Mouse (Mus musculus): ENCODE measurements around the gene Npas4. TPM values are rescaled to one million over a fixed set of nuclear protein-coding genes. Genes with fewer than 3 reads are reported as not detected.
"Not testable (repeated sequence)": the region's sequence is repeated elsewhere in the genome, so short reads cannot be mapped to it uniquely, and the experiment has no call there.

Npas4 gene
- polyA plus RNA-seq, 1 experiment from 2014 or later, result 0.04 TPM

GRCm38 (mm10) chr19:4981767-4982166, 8.3 kb downstream of the Npas4 start:
- H3K4me1 ChIP-seq (ENCODE audit: control insufficient read depth, insufficient read depth, low read length), result no peaks in the 10 kb centered on the region
- H3K36me3 ChIP-seq (ENCODE audit: control insufficient read depth, insufficient read depth, low read length), result no peaks in the 10 kb centered on the region
- DNase-seq (ENCODE audit: low spot score, missing footprints) (peak; percentile 89), ATAC-seq (ENCODE audit: low FRiP score) (no peak)
- H3K4me3 ChIP-seq (ENCODE audit: low read depth, low read length), result no peak overlapping the region
- peaks cover 8% of the 10 kb centered on the region for H3K27me3 ChIP-seq (ENCODE audit: control insufficient read depth, insufficient read depth, low read length)
- no peak overlapping the region for H3K27ac ChIP-seq (ENCODE audit: low read depth, low read length)
- no peak overlapping the region for H3K9ac ChIP-seq (ENCODE audit: low read length)
- no peak overlapping the region for H3K4me2 ChIP-seq
- H3K9me3 ChIP-seq (ENCODE audit: control insufficient read depth, low read length), result no peaks in the 10 kb centered on the region

GRCm38 (mm10) chr19:4968236-4968635, 21.9 kb downstream of the Npas4 start:
- Histone ChIP-seq H3K4me1 (ENCODE audit: control insufficient read depth, insufficient read depth, low read length) (peaks cover under 1% of the 10 kb centered on the region; the same call in 1 of the 2 replicates), H3K4me2 (no peak overlapping the region), H3K4me3 (ENCODE audit: low read depth, low read length) (no peak overlapping the region), H3K9ac (ENCODE audit: low read length) (no peak overlapping the region), H3K36me3 (ENCODE audit: control insufficient read depth, insufficient read depth, low read length) (peaks cover 11% of the 10 kb centered on the region), H3K27me3 (ENCODE audit: control insufficient read depth, insufficient read depth, low read length) (no peaks in the 10 kb centered on the region), H3K27ac (ENCODE audit: low read depth, low read length) (no peak overlapping the region), H3K9me3 (ENCODE audit: control insufficient read depth, low read length) (no peaks in the 10 kb centered on the region)
- 90% methylated on average over 2 of the region's 2 CpGs for WGBS
- ATAC-seq (ENCODE audit: low FRiP score), result no peak
- DNase-seq (ENCODE audit: low spot score, missing footprints), result no peak

- WGBS, result under 1% methylated on average over 34 of the region's 34 CpGs
- peak; percentile 97 for ATAC-seq (ENCODE audit: low FRiP score)
Measured at GRCm38 (mm10) chr19:4961928-4962601, 28.1 kb downstream of the Npas4 start, which contains the start of gene Mrpl11. Gene Mrpl11, plus strand, starts transcription at chr19:4962147.

GRCm38 (mm10) chr19:4948641-4949040, 41.5 kb downstream of the Npas4 start:
- not testable (repeated sequence) for H3K27me3 ChIP-seq (ENCODE audit: control insufficient read depth, insufficient read depth, low read length); H3K4me3 ChIP-seq (ENCODE audit: low read depth, low read length); H3K9ac ChIP-seq (ENCODE audit: low read length); H3K36me3 ChIP-seq (ENCODE audit: control insufficient read depth, insufficient read depth, low read length); H3K4me2 ChIP-seq; H3K27ac ChIP-seq (ENCODE audit: low read depth, low read length); H3K4me1 ChIP-seq (ENCODE audit: control insufficient read depth, insufficient read depth, low read length); H3K9me3 ChIP-seq (ENCODE audit: control insufficient read depth, low read length); ATAC-seq (ENCODE audit: low FRiP score); DNase-seq (ENCODE audit: low spot score, missing footprints)
- WGBS, result 85% methylated on average over 9 of the region's 9 CpGs

More at GRCm38 (mm10) chr19:4961928-4962601, 28.1 kb downstream of the Npas4 start, which contains the start of gene Mrpl11:
- peak within 1 kb of the TSS; percentile 90 for H3K9ac ChIP-seq (ENCODE audit: low read length)
- no peaks in the 10 kb centered on the region for H3K9me3 ChIP-seq (ENCODE audit: control insufficient read depth, low read length)
- peak within 1 kb of the TSS; percentile 69 for H3K4me2 ChIP-seq
- DNase-seq (ENCODE audit: low spot score, missing footprints), result peak; percentile 99
- H3K27ac ChIP-seq (ENCODE audit: low read depth, low read length), result peak within 1 kb of the TSS; percentile 52
- no peaks in the 10 kb centered on the region for H3K27me3 ChIP-seq (ENCODE audit: control insufficient read depth, insufficient read depth, low read length)
- H3K36me3 ChIP-seq (ENCODE audit: control insufficient read depth, insufficient read depth, low read length), result peaks cover 11% of the 10 kb centered on the region
- H3K4me1 ChIP-seq (ENCODE audit: control insufficient read depth, insufficient read depth, low read length), result peaks cover 6% of the 10 kb centered on the region
- peak within 1 kb of the TSS; percentile 93 for H3K4me3 ChIP-seq (ENCODE audit: low read depth, low read length)

- no peak overlapping the region for H3K27ac ChIP-seq (ENCODE audit: low read depth, low read length)
- no peak for DNase-seq (ENCODE audit: low spot score, missing footprints)
- H3K27me3 ChIP-seq (ENCODE audit: control insufficient read depth, insufficient read depth, low read length), result peaks cover 8% of the 10 kb centered on the region; the same call in 1 of the 2 replicates
- H3K9me3 ChIP-seq (ENCODE audit: control insufficient read depth, low read length), result no peaks in the 10 kb centered on the region
- WGBS, result 42% methylated on average over 6 of the region's 6 CpGs
- no peak for ATAC-seq (ENCODE audit: low FRiP score)
- no peak overlapping the region for H3K9ac ChIP-seq (ENCODE audit: low read length)
- H3K4me1 ChIP-seq (ENCODE audit: control insufficient read depth, insufficient read depth, low read length), result peaks cover 4% of the 10 kb centered on the region; the same call in 1 of the 2 replicates
- H3K4me3 ChIP-seq (ENCODE audit: low read depth, low read length), result no peak overlapping the region
- H3K36me3 ChIP-seq (ENCODE audit: control insufficient read depth, insufficient read depth, low read length), result no peaks in the 10 kb centered on the region
- H3K4me2 ChIP-seq, result no peak overlapping the region
Measured at GRCm38 (mm10) chr19:4945540-4945939, 44.6 kb downstream of the Npas4 start.

- Histone ChIP-seq H3K9ac (ENCODE audit: low read length) (peak overlapping the region; percentile 63), H3K27ac (ENCODE audit: low read depth, low read length) (no peak overlapping the region), H3K36me3 (ENCODE audit: control insufficient read depth, insufficient read depth, low read length) (no peaks in the 10 kb centered on the region), H3K4me3 (ENCODE audit: low read depth, low read length) (peak overlapping the region; percentile 58), H3K9me3 (ENCODE audit: control insufficient read depth, low read length) (no peaks in the 10 kb centered on the region), H3K4me1 (ENCODE audit: control insufficient read depth, insufficient read depth, low read length) (peaks cover 4% of the 10 kb centered on the region; the same call in 1 of the 2 replicates), H3K4me2 (peak overlapping the region; percentile 99), H3K27me3 (ENCODE audit: control insufficient read depth, insufficient read depth, low read length) (peaks cover 8% of the 10 kb centered on the region; the same call in 1 of the 2 replicates)
- WGBS, result 8% methylated on average over 13 of the region's 13 CpGs
- DNase-seq (ENCODE audit: low spot score, missing footprints) (no peak), ATAC-seq (ENCODE audit: low FRiP score) (no peak)
Measured at GRCm38 (mm10) chr19:4943253-4943588, 46.9 kb downstream of the Npas4 start.

GRCm38 (mm10) chr19:4942551-4943252, 47.4 kb downstream of the Npas4 start, which contains the start of gene Peli3:
Gene Peli3, minus strand, starts transcription at chr19:4943127.
- WGBS, result 2% methylated on average over 54 of the region's 55 CpGs
- Histone ChIP-seq H3K36me3 (ENCODE audit: control insufficient read depth, insufficient read depth, low read length) (no peaks in the 10 kb centered on the region), H3K27ac (ENCODE audit: low read depth, low read length) (no peak within 1 kb of the TSS)

GRCm38 (mm10) chr19:4937444-4938310, 52.4 kb downstream of the Npas4 start:
- no peaks in the 10 kb centered on the region for H3K36me3 ChIP-seq (ENCODE audit: control insufficient read depth, insufficient read depth, low read length)
- H3K4me2 ChIP-seq, result no peak overlapping the region
- peaks cover 4% of the 10 kb centered on the region; the same call in 1 of the 2 replicates for H3K4me1 ChIP-seq (ENCODE audit: control insufficient read depth, insufficient read depth, low read length)
- H3K9me3 ChIP-seq (ENCODE audit: control insufficient read depth, low read length), result no peaks in the 10 kb centered on the region
- no peak for DNase-seq (ENCODE audit: low spot score, missing footprints)
- no peak overlapping the region for H3K27ac ChIP-seq (ENCODE audit: low read depth, low read length)
- peaks cover 8% of the 10 kb centered on the region; the same call in 1 of the 2 replicates for H3K27me3 ChIP-seq (ENCODE audit: control insufficient read depth, insufficient read depth, low read length)
- H3K9ac ChIP-seq (ENCODE audit: low read length), result no peak overlapping the region
- 90% methylated on average over 17 of the region's 17 CpGs for WGBS
- no peak for ATAC-seq (ENCODE audit: low FRiP score)
- H3K4me3 ChIP-seq (ENCODE audit: low read depth, low read length), result no peak overlapping the region

More at GRCm38 (mm10) chr19:4942551-4943252, 47.4 kb downstream of the Npas4 start, which contains the start of gene Peli3:
- ATAC-seq (ENCODE audit: low FRiP score) (peak; percentile 96), DNase-seq (ENCODE audit: low spot score, missing footprints) (peak; percentile 97)
- Histone ChIP-seq H3K4me3 (ENCODE audit: low read depth, low read length) (peak within 1 kb of the TSS; percentile 58), H3K9me3 (ENCODE audit: control insufficient read depth, low read length) (no peaks in the 10 kb centered on the region), H3K4me2 (peak within 1 kb of the TSS; percentile 99), H3K9ac (ENCODE audit: low read length) (peak within 1 kb of the TSS; percentile 63), H3K27me3 (ENCODE audit: control insufficient read depth, insufficient read depth, low read length) (peaks cover 8% of the 10 kb centered on the region; the same call in 1 of the 2 replicates), H3K4me1 (ENCODE audit: control insufficient read depth, insufficient read depth, low read length) (peaks cover 4% of the 10 kb centered on the region; the same call in 1 of the 2 replicates)
